Mouse (Mus musculus): ENCODE results near the gene Gtf2h5.

- TF ChIP-seq CTCF (IDR thresholded peaks at IDR 0.05; ENCODE audit: extremely low read depth, insufficient read depth, low read length) (peak; percentile 15; the same call in 1 of the 2 replicates), POLR2A (IDR thresholded peaks at IDR 0.05; ENCODE audit: extremely low read depth, insufficient read depth, low read length) (no peak)
These were observed 31.4 kb downstream of the Gtf2h5 start for GRCm38 (mm10) chr17:6110956-6111355.

Data from cortical plate, adult 2 months (tissue).